ENCODE assay signal across 10 mouse cellular contexts in the genomic region with DNA sequence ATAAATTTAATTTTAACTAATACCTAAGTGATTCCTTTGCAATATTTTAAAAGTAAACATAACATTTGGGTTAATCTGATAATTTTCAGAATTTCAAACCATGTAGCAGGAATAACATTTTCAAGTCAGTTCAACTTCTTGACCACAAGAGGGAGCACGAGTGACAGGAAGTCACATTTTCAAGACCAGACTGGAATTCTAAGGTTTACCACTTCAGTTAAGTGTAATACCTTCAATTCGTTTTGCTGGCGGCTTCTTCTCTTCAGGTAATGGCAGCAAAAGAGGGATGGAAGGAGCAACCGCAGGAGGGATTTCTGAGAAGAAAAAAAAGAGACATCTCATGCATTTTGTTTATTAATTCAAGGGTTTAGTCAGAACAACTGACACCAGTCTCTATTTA.
A peak's percentile ranks its signal among the peaks of the same experiment; 100 is the strongest.
DNase-seq lines count a peak whose midpoint lies in the region; ATAC-seq and TF ChIP-seq lines count a peak whose summit lies in the region.
"Had no signal": no experiment of that assay in that cellular context is flagged by ENCODE, and none has a peak within 500 bp of the region (broad histone marks: within the 10 kb centered on the region; RNA-seq: fewer than 3 reads in every experiment).

No protein-coding gene starts in this region.

- no peak for TF ChIP-seq EP300 in liver, postnatal 0 days (IDR thresholded peaks at IDR 0.05; ENCODE audit: low read depth)

- no peaks in the 10 kb centered on the region for H3K9me3 ChIP-seq in embryonic facial prominence, embryonic 11.5 days (replicated peaks; ENCODE audit: control insufficient read depth, low read length)
- H3K9me3 ChIP-seq in embryonic facial prominence, embryonic 10.5 days = no peaks in the 10 kb centered on the region
- no peaks in the 10 kb centered on the region for H3K9me3 ChIP-seq in liver, postnatal 0 days (ENCODE audit: low read length)
- no peaks in the 10 kb centered on the region for H3K9me3 ChIP-seq in liver, embryonic 12.5 days (replicated peaks)
- H3K9me3 ChIP-seq: hindbrain, embryonic 15.5 days; neural tube, embryonic 12.5 days had no signal

- DNase-seq in embryonic facial prominence, embryonic 11.5 days (ENCODE audit: low spot score) = peak; percentile 75
- no peak for DNase-seq in embryonic facial prominence, embryonic 10.5 days (ENCODE audit: low spot score)
- no peak for DNase-seq in liver, postnatal 0 days
- peak; percentile 3 for DNase-seq in cerebellum, adult 9-11 months
- DNase-seq in kidney, postnatal 4 days = no peak

- WGBS in embryonic facial prominence, embryonic 11.5 days = 25% methylated on average over 4 of the region's 4 CpGs
- 31% methylated on average over 4 of the region's 4 CpGs for WGBS in embryonic facial prominence, embryonic 10.5 days
- 18% methylated on average over 4 of the region's 4 CpGs for WGBS in liver, postnatal 0 days (ENCODE audit: insufficient replicate concordance)
- 12% methylated on average over 4 of the region's 4 CpGs for WGBS in liver, embryonic 12.5 days (ENCODE audit: insufficient replicate concordance)

- no peaks in the 10 kb centered on the region for H3K4me1 ChIP-seq in embryonic facial prominence, embryonic 11.5 days (ENCODE audit: control insufficient read depth, insufficient read depth, low read length)
- no peaks in the 10 kb centered on the region for H3K4me1 ChIP-seq in embryonic facial prominence, embryonic 10.5 days
- no peaks in the 10 kb centered on the region for H3K4me1 ChIP-seq in liver, postnatal 0 days (ENCODE audit: insufficient read depth)
- no peaks in the 10 kb centered on the region for H3K4me1 ChIP-seq in liver, embryonic 12.5 days
- H3K4me1 ChIP-seq: hindbrain, embryonic 15.5 days; neural tube, embryonic 12.5 days had no signal

- ATAC-seq in embryonic facial prominence, embryonic 11.5 days (replicated peaks; ENCODE audit: insufficient number of reproducible peaks, low FRiP score, low TSS enrichment, low read depth) = no peak
- no peak for ATAC-seq in liver, postnatal 0 days
- no peak for ATAC-seq in liver, embryonic 12.5 days
- peak; percentile 86 for ATAC-seq in megakaryocyte progenitor cell, adult 5-6 weeks (replicated peaks; ENCODE audit: poor library complexity)
- no peak for ATAC-seq in monocyte, adult 5-6 weeks (replicated peaks; ENCODE audit: insufficient number of reproducible peaks, low FRiP score, low TSS enrichment, poor library complexity, severe bottlenecking)

- no peaks in the 10 kb centered on the region for H3K36me3 ChIP-seq in embryonic facial prominence, embryonic 11.5 days (replicated peaks; ENCODE audit: control insufficient read depth, insufficient read depth, low read depth, low read length)
- no peaks in the 10 kb centered on the region for H3K36me3 ChIP-seq in embryonic facial prominence, embryonic 10.5 days (replicated peaks)
- no peaks in the 10 kb centered on the region for H3K36me3 ChIP-seq in liver, postnatal 0 days (replicated peaks; ENCODE audit: insufficient read depth, low read length)
- no peaks in the 10 kb centered on the region for H3K36me3 ChIP-seq in liver, embryonic 12.5 days
- H3K36me3 ChIP-seq: hindbrain, embryonic 15.5 days; neural tube, embryonic 12.5 days had no signal

- H3K9ac ChIP-seq in embryonic facial prominence, embryonic 11.5 days (replicated peaks; ENCODE audit: low read length) = no peak overlapping the region
- H3K9ac ChIP-seq in liver, postnatal 0 days (replicated peaks) = no peak overlapping the region
- no peak overlapping the region for H3K9ac ChIP-seq in liver, embryonic 12.5 days
- H3K9ac ChIP-seq: hindbrain, embryonic 15.5 days; neural tube, embryonic 12.5 days had no signal

- H3K4me2 ChIP-seq in embryonic facial prominence, embryonic 11.5 days (ENCODE audit: low read depth, low read length) = no peak overlapping the region
- no peak overlapping the region for H3K4me2 ChIP-seq in liver, postnatal 0 days (ENCODE audit: low read depth, low read length)
- H3K4me2 ChIP-seq in liver, embryonic 12.5 days = no peak overlapping the region
- H3K4me2 ChIP-seq: hindbrain, embryonic 15.5 days; neural tube, embryonic 12.5 days had no signal

- H3K27me3 ChIP-seq in embryonic facial prominence, embryonic 11.5 days (ENCODE audit: control insufficient read depth, insufficient read depth, low read length) = no peaks in the 10 kb centered on the region
- H3K27me3 ChIP-seq in embryonic facial prominence, embryonic 10.5 days (replicated peaks; ENCODE audit: low read depth, poor library complexity, severe bottlenecking) = no peaks in the 10 kb centered on the region
- H3K27me3 ChIP-seq in liver, postnatal 0 days (ENCODE audit: insufficient read depth, low read length) = no peaks in the 10 kb centered on the region
- no peaks in the 10 kb centered on the region for H3K27me3 ChIP-seq in liver, embryonic 12.5 days (replicated peaks)
- H3K27me3 ChIP-seq: hindbrain, embryonic 15.5 days; neural tube, embryonic 12.5 days had no signal

- no peak overlapping the region for H3K4me3 ChIP-seq in embryonic facial prominence, embryonic 11.5 days (ENCODE audit: low read depth, low read length)
- H3K4me3 ChIP-seq in embryonic facial prominence, embryonic 10.5 days = no peak overlapping the region
- no peak overlapping the region for H3K4me3 ChIP-seq in liver, postnatal 0 days (ENCODE audit: low read depth, low read length)
- H3K4me3 ChIP-seq in liver, embryonic 12.5 days = no peak overlapping the region
- H3K4me3 ChIP-seq: hindbrain, embryonic 15.5 days; neural tube, embryonic 12.5 days had no signal

- peak; percentile 71 for TF ChIP-seq CTCF in liver, postnatal 0 days (IDR thresholded peaks at IDR 0.05; ENCODE audit: low read depth)

- H3K27ac ChIP-seq in embryonic facial prominence, embryonic 11.5 days (replicated peaks; ENCODE audit: low read depth, low read length) = no peak overlapping the region
- H3K27ac ChIP-seq in embryonic facial prominence, embryonic 10.5 days (replicated peaks) = no peak overlapping the region
- no peak overlapping the region for H3K27ac ChIP-seq in liver, postnatal 0 days (ENCODE audit: low read depth)
- H3K27ac ChIP-seq in liver, embryonic 12.5 days = no peak overlapping the region
- H3K27ac ChIP-seq: hindbrain, embryonic 15.5 days; neural tube, embryonic 12.5 days had no signal

Comparison
In these comparisons a context has a peak if more than half of its experiments do, and no peak if none do; other contexts are left out.
1. DNase-seq: peak in embryonic facial prominence, embryonic 11.5 days (single experiment) and cerebellum, adult 9-11 months (single experiment); none in embryonic facial prominence, embryonic 10.5 days (single experiment), liver, postnatal 0 days (single experiment) and kidney, postnatal 4 days (0 of 2).